Mouse (Mus musculus): ENCODE results near the gene Thra.

Gene Thra

GRCm38 (mm10) chr11:98787691-98788090, 47.3 kb downstream of the Thra start:
- TF ChIP-seq GATA4 (IDR thresholded peaks at IDR 0.05; ENCODE audit: insufficient replicate concordance, low read length): no peak

- no peak for TF ChIP-seq GATA4 (IDR thresholded peaks at IDR 0.05; ENCODE audit: insufficient replicate concordance, low read length)
Observed at GRCm38 (mm10) chr11:98788139-98788538, 47.7 kb downstream of the Thra start.

DNA sequence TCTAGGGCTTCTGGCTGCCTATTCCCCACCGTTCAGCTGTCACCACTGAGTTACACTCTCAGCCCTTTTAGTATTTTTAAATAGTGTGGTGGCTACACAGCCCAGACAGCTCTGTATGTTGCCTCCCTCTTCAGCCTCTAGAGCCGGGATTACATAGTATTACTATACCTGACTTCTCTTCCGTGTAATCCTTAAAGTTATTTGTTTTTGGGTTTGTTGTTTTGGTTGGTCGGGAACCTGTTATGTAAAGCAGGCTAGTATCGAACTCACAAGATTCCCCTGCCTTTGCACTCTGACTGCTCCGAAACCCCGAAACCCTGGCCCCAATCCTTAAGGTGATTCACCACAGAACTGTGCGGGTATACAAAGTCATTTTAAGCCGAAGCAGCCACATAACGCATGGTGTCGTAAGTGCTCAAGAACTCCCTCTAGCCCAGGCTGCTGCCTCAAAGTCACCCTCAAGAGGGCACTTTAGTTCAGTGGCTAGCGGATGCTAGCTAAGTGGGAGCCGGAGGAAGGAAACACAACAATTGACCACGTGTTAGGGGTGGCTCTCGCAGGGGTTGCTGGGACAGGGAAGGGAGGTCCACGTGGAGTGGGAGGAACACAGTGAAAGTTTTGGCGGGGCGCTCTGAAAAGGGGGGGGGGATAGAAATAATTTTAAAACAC, 48.2 kb downstream of the Thra start:
- no peak for TF ChIP-seq GATA4 (IDR thresholded peaks at IDR 0.05; ENCODE audit: insufficient replicate concordance, low read length)

DNA sequence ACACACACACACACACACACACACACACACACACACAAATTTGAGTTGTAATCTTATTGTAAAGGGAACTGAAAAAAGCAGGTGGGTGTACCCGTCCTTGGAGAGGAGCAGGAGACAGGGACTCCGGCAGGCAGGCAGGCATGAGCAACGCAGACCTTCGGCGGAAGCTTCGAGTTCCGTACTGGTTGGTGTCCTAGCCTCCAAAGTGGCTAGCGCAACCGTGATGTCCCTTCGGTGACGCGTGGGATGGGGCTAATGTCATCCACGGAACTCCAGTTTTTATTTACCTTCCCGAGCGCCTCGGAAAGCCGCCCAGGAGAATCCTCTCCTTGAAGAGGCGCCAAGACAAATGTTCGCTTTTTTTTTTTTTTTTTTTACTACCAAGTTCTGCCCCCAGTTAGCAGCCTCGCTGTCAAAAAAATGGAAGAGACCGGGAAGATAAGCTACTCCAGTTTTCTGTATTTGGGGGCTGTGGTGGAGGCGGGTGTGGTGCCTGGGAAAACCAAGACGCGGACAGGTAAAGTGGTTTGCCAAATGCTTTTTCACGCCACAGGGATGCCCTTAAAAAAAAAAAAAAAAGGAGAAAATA, 48.9 kb downstream of the Thra start:
- no peak for TF ChIP-seq GATA4 (IDR thresholded peaks at IDR 0.05; ENCODE audit: insufficient replicate concordance, low read length)

GRCm38 (mm10) chr11:98789824-98790223, 49.4 kb downstream of the Thra start:
- no peak for TF ChIP-seq GATA4 (IDR thresholded peaks at IDR 0.05; ENCODE audit: insufficient replicate concordance, low read length)

- TF ChIP-seq GATA4 (IDR thresholded peaks at IDR 0.05; ENCODE audit: insufficient replicate concordance, low read length): no peak
Observed at GRCm38 (mm10) chr11:98790631-98791205, 50.3 kb downstream of the Thra start.

DNA sequence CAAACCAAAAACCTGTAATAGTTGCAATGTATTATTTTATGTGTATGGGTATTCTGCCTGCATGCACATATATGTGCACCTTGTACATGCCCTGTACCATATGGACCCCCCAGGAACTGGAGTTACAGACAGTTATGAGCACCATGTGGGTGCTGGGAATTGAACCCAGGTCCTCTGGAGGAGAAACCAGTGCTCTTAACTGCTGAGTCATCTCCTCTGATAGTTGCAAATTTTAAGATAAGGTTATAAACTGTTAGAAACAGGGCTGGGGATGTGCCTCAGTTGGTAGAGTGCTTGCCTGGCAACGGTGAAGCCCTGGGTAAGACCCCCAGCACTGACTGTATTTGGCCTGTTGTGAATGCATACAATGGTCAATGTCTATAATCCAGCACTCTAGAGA, 51.0 kb downstream of the Thra start:
- TF ChIP-seq GATA4 (IDR thresholded peaks at IDR 0.05; ENCODE audit: insufficient replicate concordance, low read length): no peak

DNA sequence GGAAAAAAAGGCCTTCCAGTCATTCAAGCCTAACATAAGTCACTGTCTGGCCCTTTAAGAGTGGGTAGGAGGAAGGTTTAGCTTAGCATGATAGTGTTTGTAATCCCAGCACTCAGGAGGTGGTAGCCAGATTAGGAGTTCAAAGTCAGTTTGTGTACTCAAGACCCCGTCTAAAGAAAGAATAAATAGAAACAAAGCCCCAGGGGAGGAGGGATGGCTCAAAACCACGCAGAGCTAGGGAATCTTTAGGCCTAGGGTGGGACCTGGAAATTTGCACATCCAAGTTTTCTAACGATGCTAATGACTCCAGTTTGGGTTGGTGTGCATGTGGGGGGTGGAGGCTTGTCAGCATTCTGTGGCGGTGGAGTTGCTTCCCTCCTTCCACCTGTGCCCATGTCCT, 51.6 kb downstream of the Thra start:
- TF ChIP-seq GATA4 (IDR thresholded peaks at IDR 0.05; ENCODE audit: insufficient replicate concordance, low read length): no peak

DNA sequence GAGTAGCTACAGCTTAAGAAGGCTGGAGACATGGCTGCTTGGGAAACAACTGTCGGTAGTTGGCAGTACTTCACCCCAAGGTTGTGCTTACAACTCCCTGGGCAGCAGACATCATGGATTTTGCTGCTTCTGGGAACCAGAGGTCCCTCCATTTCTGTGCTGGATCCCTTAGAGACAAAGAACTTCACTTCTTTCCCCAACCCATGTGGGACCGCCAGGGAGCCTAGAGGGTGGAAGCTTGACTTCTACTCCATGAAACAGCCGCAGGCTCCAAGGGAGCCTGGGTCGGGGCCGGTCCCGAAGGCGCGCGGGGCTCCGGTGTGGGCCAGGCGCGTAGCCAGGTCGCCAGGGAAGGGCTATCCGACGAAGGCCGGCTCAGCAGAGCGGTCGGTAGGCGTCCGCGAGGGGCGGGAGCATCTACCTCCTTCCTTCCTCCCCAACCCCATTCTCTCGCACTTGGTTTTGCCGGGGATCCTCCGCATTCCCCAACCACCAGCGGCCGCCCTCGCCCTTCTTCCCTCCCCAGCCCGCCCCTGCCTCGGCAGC, 54.1 kb downstream of the Thra start:
- no peak for TF ChIP-seq GATA4 (IDR thresholded peaks at IDR 0.05; ENCODE audit: insufficient replicate concordance, low read length)

- TF ChIP-seq GATA4 (IDR thresholded peaks at IDR 0.05; ENCODE audit: insufficient replicate concordance, low read length): no peak
Observed at GRCm38 (mm10) chr11:98795015-98795713, 54.7 kb downstream of the Thra start, which contains the start of gene Msl1. Gene Msl1 (plus strand): TSS chr11:98795516.

- no peak for TF ChIP-seq GATA4 (IDR thresholded peaks at IDR 0.05; ENCODE audit: insufficient replicate concordance, low read length)
Observed at GRCm38 (mm10) chr11:98795714-98796514, 55.5 kb downstream of the Thra start.

DNA sequence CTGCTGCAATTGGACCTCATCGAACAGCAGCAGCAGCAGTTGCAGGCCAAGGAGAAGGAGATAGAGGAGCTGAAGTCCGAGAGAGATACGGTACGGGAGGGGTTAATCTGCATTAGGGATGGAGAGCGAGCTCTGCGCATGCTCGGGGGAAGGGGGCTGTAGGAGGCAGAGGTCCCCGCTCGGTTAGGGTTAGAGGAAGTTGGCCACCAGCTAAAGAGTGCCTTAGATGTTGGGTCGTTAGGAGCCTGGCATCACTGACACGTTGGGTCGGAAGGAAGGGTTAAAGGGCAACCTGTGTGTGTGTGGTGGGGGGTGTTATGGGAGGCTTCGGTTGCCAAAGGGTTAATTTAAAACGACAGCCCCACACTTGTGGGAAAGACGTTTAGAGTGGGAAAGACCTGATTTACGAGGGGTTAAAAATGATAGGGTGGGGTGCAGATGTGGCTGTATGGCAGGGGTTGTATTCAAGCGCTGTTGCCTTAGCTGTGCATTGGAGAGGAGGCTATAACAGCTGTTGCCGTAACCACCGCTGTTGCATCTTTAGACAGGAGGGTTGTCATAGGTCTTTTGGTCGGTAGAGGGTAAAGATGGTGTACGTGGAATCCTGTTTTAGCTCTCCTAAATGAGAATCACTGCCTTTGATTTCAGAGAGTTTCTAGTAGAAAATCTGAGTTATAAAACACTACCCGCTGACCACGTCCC, 56.2 kb downstream of the Thra start:
- TF ChIP-seq GATA4 (IDR thresholded peaks at IDR 0.05; ENCODE audit: insufficient replicate concordance, low read length): no peak

GRCm38 (mm10) chr11:98797306-98797705, 56.9 kb downstream of the Thra start:
- TF ChIP-seq GATA4 (IDR thresholded peaks at IDR 0.05; ENCODE audit: insufficient replicate concordance, low read length): no peak

DNA sequence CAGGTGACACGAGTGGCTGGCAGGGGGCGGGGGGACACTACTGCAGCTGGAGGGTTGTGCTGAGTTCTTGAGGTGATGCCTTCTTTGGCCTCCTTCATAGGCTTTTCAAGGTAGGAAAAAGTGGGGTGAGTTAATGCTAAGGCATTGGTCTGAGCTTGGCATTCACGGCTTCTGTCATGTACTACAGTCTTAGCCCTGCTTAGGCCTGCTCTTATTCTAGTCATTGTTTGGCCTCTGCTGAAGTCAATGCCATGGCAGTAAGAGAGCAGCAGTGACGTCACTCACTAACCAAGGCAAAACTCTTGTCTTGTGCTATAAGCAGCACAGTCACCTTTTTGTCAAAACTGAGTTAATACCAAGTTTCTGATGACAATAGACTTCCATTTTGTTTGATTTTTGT, 57.5 kb downstream of the Thra start:
- TF ChIP-seq GATA4 (IDR thresholded peaks at IDR 0.05; ENCODE audit: insufficient replicate concordance, low read length): no peak

Data from liver, adult (tissue).